Mouse (Mus musculus) thymus, adult 2 months (tissue): ENCODE measurements around the gene Ap5m1. TPM values are rescaled to one million over a fixed set of nuclear protein-coding genes. Genes with fewer than 3 reads are reported as not detected.

Source experiments
- DNase-seq: peaks from one replicate; pipeline ENCODE4 v3.0.0; 2021
- H3K27ac ChIP-seq: fragments of 200-500 bp; 2 replicates; pipeline ENCODE4 v1.5.1; 2012; ENCODE audit warnings: low read length, control low read depth; ENCODE audit not compliant: control insufficient read depth, insufficient read depth
- H3K27me3 ChIP-seq: fragments of 200-500 bp; 2 replicates; pipeline ENCODE4 v1.6.1; 2012; ENCODE audit warnings: mild to moderate bottlenecking, low read length, moderate library complexity, mixed read lengths; ENCODE audit not compliant: control insufficient read depth, insufficient read depth
- H3K36me3 ChIP-seq: fragments of 200-500 bp; 2 replicates; pipeline ENCODE4 v1.6.1; 2012; ENCODE audit warnings: mild to moderate bottlenecking, low read length, moderate library complexity; ENCODE audit not compliant: control insufficient read depth, insufficient read depth
- H3K4me1 ChIP-seq: fragments of 200-500 bp; replicated peaks from 2 replicates; pipeline ENCODE4 v1.6.1; 2012; ENCODE audit warnings: low read length; ENCODE audit not compliant: control insufficient read depth, insufficient read depth
- H3K4me3 ChIP-seq: fragments of 200-500 bp; 2 replicates; pipeline ENCODE4 v1.5.1; 2012; ENCODE audit warnings: mild to moderate bottlenecking, low read length, control low read depth, moderate library complexity; ENCODE audit not compliant: control insufficient read depth, insufficient read depth
- CTCF ChIP-seq: fragments of 200-500 bp; IDR thresholded peaks from 2 replicates; pipeline ENCODE4 v1.5.1; 2012; ENCODE audit warnings: mild to moderate bottlenecking, control low read depth, low read length, moderate library complexity, borderline replicate concordance; ENCODE audit not compliant: control insufficient read depth, poor library complexity, insufficient read depth; ENCODE audit errors: extremely low read depth
- POLR2A ChIP-seq: fragments of 200-500 bp; IDR thresholded peaks from 2 replicates; pipeline ENCODE4 v1.6.1; 2012; ENCODE audit warnings: mild to moderate bottlenecking, low read length, control low read depth, moderate library complexity; ENCODE audit not compliant: control insufficient read depth, poor library complexity, insufficient read depth; ENCODE audit errors: extremely low read depth
- WGBS: fragments of 180-500 bp; shearing (Covaris S2); methylation state at CpG from one replicate; pipeline ENCODE4 v1.1.7; 2018; 5-methylcytosine and 5-hydroxymethylcytosine counted together
- polyA plus RNA-seq: library from polyadenylated mRNA; depleted of rRNA; stranded (reverse); fragments of >200 nt; gene quantifications from 2 replicates; pipeline ENCODE4 v1.2.3, GENCODE M21; 2012; rRNA removed

Ap5m1 gene
- polyA plus RNA-seq, 1 experiment, result 23.7 TPM

DNA sequence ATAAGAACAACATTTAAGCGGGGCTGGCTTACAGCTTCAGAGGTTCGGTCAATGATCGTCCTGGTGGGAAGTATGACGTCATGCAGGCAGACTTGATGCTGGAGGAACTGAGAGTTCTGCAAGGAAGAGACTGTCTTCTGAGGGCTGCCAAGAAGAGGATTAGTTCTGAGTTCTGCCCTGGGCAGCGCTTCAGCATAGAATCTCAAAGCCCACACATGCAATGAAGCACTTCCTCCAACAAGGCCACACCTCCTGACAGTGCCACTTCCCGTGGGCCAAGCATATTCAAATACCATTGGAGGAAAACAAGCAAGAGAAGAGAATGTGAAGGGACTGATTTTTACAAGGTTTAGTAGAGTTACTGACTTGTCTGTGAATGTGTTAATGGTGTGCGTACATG lies 74.9 kb downstream of the Ap5m1 start:
- no peak for TF ChIP-seq POLR2A
- no peak for TF ChIP-seq CTCF
- DNase-seq, result no peak
- no peak overlapping the region for H3K27ac ChIP-seq
- no peaks in the 10 kb centered on the region for H3K4me1 ChIP-seq
- H3K4me3 ChIP-seq, result no peak overlapping the region
- no peaks in the 10 kb centered on the region for H3K36me3 ChIP-seq
- WGBS, result 88% methylated on average over 7 of the region's 7 CpGs
- no peaks in the 10 kb centered on the region for H3K27me3 ChIP-seq

Other genes with a start within 250 kb of the Ap5m1 start
- 13.8 and 15.5 TPM in 2 replicates for gene Exoc5, start 556 bp downstream of the Ap5m1 start, polyA plus RNA-seq
- 9.3 and 11.1 TPM in 2 replicates for gene Naa30, start 106.1 kb downstream of the Ap5m1 start, polyA plus RNA-seq
- not detected in 2 replicates for gene ccdc198, start 179.4 kb downstream of the Ap5m1 start, polyA plus RNA-seq